Mouse (Mus musculus) heart, postnatal 0 days (tissue): ENCODE results near the gene Ccdc137.

Experiments
- CTCF ChIP-seq: IDR thresholded peaks from 2 replicates; pipeline ENCODE4 v1.5.1; 2016; ENCODE audit warnings: antibody characterized with exemption, control low read depth, low read depth
- EP300 ChIP-seq: IDR thresholded peaks from 2 replicates; pipeline ENCODE4 v1.6.1; 2016; ENCODE audit warnings: antibody characterized with exemption, low read depth

DNA sequence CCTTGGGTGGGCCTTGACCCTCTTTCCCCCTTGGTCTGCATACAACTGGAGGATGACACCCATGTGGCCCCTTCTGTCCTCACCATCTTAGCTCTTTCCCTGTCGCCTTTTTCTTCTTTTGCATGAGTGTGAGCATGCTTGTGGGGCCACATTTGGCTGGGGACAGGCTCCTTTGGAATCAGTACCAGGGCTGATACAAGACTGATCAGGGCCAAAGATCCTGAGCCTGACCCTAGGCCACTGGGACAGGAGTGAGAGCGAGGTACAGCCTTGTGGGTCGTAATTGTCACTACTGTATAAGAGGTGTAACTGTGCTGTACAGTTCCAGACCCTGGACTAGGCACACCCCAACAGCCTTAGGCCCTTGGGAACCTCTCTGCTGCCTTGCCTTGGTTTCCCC, 36.0 kb downstream of the Ccdc137 start:
- TF ChIP-seq CTCF (no peak), EP300 (no peak)
